8 mouse cellular contexts compared by ENCODE assay signal in the genomic region with DNA sequence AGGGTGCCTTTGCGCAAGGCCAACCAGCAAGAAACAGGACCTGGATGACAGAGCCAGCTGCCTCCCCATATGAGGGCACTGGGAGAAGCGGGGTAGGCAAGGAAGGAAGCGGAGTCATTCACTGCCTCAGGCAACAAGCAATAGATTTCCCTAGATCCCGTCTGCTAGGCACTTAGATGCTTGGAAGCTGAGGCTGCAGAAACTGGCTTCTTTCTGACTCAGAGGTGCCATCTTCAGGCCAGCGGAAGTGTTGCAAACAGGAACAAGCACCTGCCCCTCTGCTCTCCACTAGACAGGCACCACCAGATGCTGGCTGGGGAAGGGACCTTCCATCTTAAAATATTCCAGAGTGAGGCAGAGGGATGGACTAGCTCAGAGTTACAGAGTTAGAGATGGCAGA.
DNase-seq lines count a peak whose midpoint lies in the region; ATAC-seq and TF ChIP-seq lines count a peak whose summit lies in the region.

No protein-coding gene starts in this region.

- H3K27ac ChIP-seq in embryonic facial prominence, embryonic 11.5 days (replicated peaks; ENCODE audit: low read depth, low read length), result no peak overlapping the region
- no peak overlapping the region for H3K27ac ChIP-seq in limb, embryonic 13.5 days
- no peak overlapping the region for H3K27ac ChIP-seq in midbrain, postnatal 0 days (ENCODE audit: low read depth, low read length)

- peak; percentile 54 for ATAC-seq in embryonic facial prominence, embryonic 11.5 days (replicated peaks; ENCODE audit: insufficient number of reproducible peaks, low FRiP score, low TSS enrichment, low read depth)
- ATAC-seq in limb, embryonic 13.5 days (ENCODE audit: low FRiP score, low read depth), result peak; percentile 57; the same call in 1 of the 2 replicates
- ATAC-seq in midbrain, postnatal 0 days (ENCODE audit: low FRiP score), result peak; percentile 47

- no peaks in the 10 kb centered on the region for H3K27me3 ChIP-seq in embryonic facial prominence, embryonic 11.5 days (ENCODE audit: control insufficient read depth, insufficient read depth, low read length)
- no peaks in the 10 kb centered on the region for H3K27me3 ChIP-seq in limb, embryonic 13.5 days
- H3K27me3 ChIP-seq in midbrain, postnatal 0 days (ENCODE audit: insufficient read depth, low read length), result no peaks in the 10 kb centered on the region

- no peak overlapping the region for H3K9ac ChIP-seq in embryonic facial prominence, embryonic 11.5 days (replicated peaks; ENCODE audit: low read length)
- no peak overlapping the region for H3K9ac ChIP-seq in limb, embryonic 13.5 days
- no peak overlapping the region for H3K9ac ChIP-seq in midbrain, postnatal 0 days (replicated peaks; ENCODE audit: low read length, poor library complexity, severe bottlenecking)

- H3K9me3 ChIP-seq in embryonic facial prominence, embryonic 11.5 days (replicated peaks; ENCODE audit: control insufficient read depth, low read length), result no peaks in the 10 kb centered on the region
- H3K9me3 ChIP-seq in limb, embryonic 13.5 days, result no peaks in the 10 kb centered on the region
- H3K9me3 ChIP-seq in midbrain, postnatal 0 days (ENCODE audit: low read length), result no peaks in the 10 kb centered on the region

- H3K36me3 ChIP-seq in embryonic facial prominence, embryonic 11.5 days (replicated peaks; ENCODE audit: control insufficient read depth, insufficient read depth, low read depth, low read length), result no peaks in the 10 kb centered on the region
- H3K36me3 ChIP-seq in limb, embryonic 13.5 days, result no peaks in the 10 kb centered on the region
- no peaks in the 10 kb centered on the region for H3K36me3 ChIP-seq in midbrain, postnatal 0 days (ENCODE audit: insufficient read depth, low read length)

- peak; percentile 96 for DNase-seq in 3T3-L1 (ENCODE audit: low read depth, low spot score)
- peak; percentile 76 for DNase-seq in adrenal gland, postnatal 25 days
- peak; percentile 82 for DNase-seq in embryonic facial prominence, embryonic 11.5 days (ENCODE audit: low spot score)
- peak; percentile 70 to 77 for DNase-seq in heart, adult 9 months (ENCODE audit: low spot score in 2 of 2)
- DNase-seq in kidney, adult 9 months, result peak; percentile 83
- peak; percentile 89 for DNase-seq in midbrain, postnatal 0 days (ENCODE audit: low spot score)
- peak; percentile 46 to 51 for DNase-seq in spleen, postnatal 36 days (ENCODE audit: low spot score in 2 of 2)

- H3K4me1 ChIP-seq in embryonic facial prominence, embryonic 11.5 days (ENCODE audit: control insufficient read depth, insufficient read depth, low read length), result no peaks in the 10 kb centered on the region
- peaks cover 54% of the 10 kb centered on the region for H3K4me1 ChIP-seq in limb, embryonic 13.5 days
- H3K4me1 ChIP-seq in midbrain, postnatal 0 days (ENCODE audit: insufficient read depth, low read length), result no peaks in the 10 kb centered on the region

- H3K4me2 ChIP-seq in embryonic facial prominence, embryonic 11.5 days (ENCODE audit: low read depth, low read length), result no peak overlapping the region
- H3K4me2 ChIP-seq in limb, embryonic 13.5 days (replicated peaks), result peak overlapping the region; percentile 27; the same call in 1 of the 2 replicates
- H3K4me2 ChIP-seq in midbrain, postnatal 0 days (ENCODE audit: low read depth, low read length, poor library complexity, severe bottlenecking), result no peak overlapping the region

- WGBS in embryonic facial prominence, embryonic 11.5 days, result 14% methylated on average over 5 of the region's 5 CpGs
- 23% methylated on average over 5 of the region's 5 CpGs for WGBS in limb, embryonic 13.5 days
- WGBS in midbrain, postnatal 0 days, result 21% methylated on average over 5 of the region's 5 CpGs

- TF ChIP-seq CTCF in midbrain, postnatal 0 days (IDR thresholded peaks at IDR 0.05), result peak; percentile 83

- no peak overlapping the region for H3K4me3 ChIP-seq in embryonic facial prominence, embryonic 11.5 days (ENCODE audit: low read depth, low read length)
- H3K4me3 ChIP-seq in limb, embryonic 13.5 days, result no peak overlapping the region
- H3K4me3 ChIP-seq in midbrain, postnatal 0 days (ENCODE audit: low read depth, low read length), result no peak overlapping the region
